Mouse (Mus musculus): ENCODE measurements around the gene Jrkl. TPM values are rescaled to one million over a fixed set of nuclear protein-coding genes. Genes with fewer than 3 reads are reported as not detected.

The Jrkl gene
- polyA plus RNA-seq (2012; rRNA removed) = 2.1 and 2.7 TPM in 2 replicates

GRCm38 (mm10) chr9:13245481-13245880 lies at the start of gene Jrkl:
TSS of gene Jrkl (minus strand) at chr9:13245829.

GRCm38 (mm10) chr9:13246815-13247638 lies 1.4 kb upstream of the Jrkl start, which contains the start of gene Ccdc82:
TSS of gene Ccdc82 (plus strand) at chr9:13246955.

Other genes starting within 250 kb of the Jrkl start
- gene Ccdc82, start 1.1 kb upstream of the Jrkl start, polyA plus RNA-seq (2012; rRNA removed) = 12.5 and 13.6 TPM in 2 replicates
- gene Maml2, start 52.1 kb upstream of the Jrkl start, polyA plus RNA-seq (2012; rRNA removed) = 0.64 and 0.76 TPM in 2 replicates
- not detected in 2 replicates for gene Gm17571, start 200.9 kb upstream of the Jrkl start, polyA plus RNA-seq (2012; rRNA removed)

Data from liver, embryonic 14 days (tissue).